Mouse (Mus musculus) granulocyte monocyte progenitor cell, adult 5-6 weeks (primary cell): ENCODE data around the gene Eva1c. TPM values are rescaled to one million over a fixed set of nuclear protein-coding genes. Genes with fewer than 3 reads are reported as not detected.

Experiments used
- ATAC-seq: replicated peaks from 2 replicates; pipeline ENCODE4 v1.8.0; 2016; ENCODE audit warnings: mild to moderate bottlenecking, moderate TSS enrichment, inconsistent platforms; ENCODE audit not compliant: poor library complexity, severe bottlenecking
- total RNA-seq, 2 experiments: library from RNA; stranded (forward) in 1 of 2; stranded (reverse) in 1 of 2; fragments of 200-712, 200-1000 nt in 1 of 2; fragments of >200 nt in 1 of 2; fragmentation: Nextera tagmentation in 1 of 2; gene quantifications; 2 replicates each; pipeline ENCODE4 v1.2.3; 2014 to 2017

Gene Eva1c
- total RNA-seq, 2 experiments from 2014 or later: not detected

DNA sequence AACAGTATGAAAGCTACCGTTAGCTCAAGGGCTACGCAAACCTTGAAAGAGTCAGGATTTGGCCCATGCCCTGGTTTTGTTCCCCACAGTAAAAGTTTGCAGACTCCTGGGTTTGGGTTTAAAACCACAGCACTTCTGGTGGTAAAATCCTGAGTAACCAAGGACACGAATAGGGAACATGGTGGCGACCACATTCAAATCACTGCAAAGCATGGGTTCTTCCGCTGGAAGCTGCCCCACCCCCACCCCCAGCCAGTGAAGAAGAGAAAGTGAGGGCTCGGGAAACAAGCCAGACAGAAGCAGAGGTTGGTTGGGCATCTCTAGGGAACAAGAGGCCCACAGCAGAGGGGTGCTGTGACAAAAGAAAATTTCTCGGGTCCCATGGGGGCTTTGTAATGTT is 80.7 kb downstream of the Eva1c start:
- ATAC-seq: no peak

DNA sequence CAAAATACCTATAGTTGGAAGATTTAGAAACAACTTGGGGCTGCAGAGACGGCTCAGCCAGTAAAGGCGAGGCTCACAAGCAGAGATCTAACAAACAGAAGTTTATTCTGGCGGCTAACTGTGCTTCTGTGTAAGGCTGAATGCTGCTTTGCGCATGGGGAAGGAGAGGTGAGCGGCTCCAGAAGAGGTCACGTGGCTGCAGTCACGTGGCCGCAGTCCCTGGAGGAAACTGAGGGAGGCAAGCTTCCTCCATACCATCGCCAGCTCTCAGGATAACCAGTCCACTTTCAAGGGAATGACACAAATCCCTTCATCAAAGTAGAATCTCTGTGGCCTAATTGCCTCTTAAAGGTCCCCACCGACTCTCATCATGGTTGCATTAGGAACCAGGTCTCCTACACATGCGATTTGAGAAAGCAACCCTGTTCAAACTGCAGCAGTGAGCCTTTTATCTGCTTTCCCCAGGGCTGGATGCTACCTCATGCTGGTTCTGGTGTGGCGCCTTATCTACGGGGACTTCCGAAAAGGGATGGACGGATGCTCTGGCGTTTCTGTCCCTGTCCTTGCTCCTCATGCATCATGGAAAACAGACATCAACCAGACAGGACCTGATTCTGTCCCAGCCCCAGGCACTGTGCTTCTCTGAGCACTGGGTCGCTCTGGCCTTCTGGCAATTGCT is 84.5 kb downstream of the Eva1c start:
- no peak for ATAC-seq

DNA sequence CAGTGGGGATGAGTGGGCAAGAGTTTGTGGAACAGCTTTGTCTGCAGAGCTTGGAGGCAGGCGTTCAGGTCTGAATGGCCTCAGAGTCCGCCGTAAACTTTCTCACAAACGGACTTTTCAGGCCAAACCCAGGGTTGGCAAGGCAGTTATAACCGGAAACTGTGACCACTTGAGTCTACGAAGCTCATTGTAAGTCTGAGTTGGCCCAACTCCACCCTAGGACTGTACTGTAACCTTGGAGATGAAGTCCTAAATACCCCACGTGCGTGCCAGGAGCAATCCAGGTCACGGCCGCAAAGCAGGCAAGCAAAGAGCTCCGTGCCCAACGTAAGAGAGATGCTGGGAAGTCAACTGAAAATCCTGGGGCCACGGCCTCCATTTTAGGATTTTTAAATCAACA is 85.2 kb downstream of the Eva1c start:
- no peak for ATAC-seq

DNA sequence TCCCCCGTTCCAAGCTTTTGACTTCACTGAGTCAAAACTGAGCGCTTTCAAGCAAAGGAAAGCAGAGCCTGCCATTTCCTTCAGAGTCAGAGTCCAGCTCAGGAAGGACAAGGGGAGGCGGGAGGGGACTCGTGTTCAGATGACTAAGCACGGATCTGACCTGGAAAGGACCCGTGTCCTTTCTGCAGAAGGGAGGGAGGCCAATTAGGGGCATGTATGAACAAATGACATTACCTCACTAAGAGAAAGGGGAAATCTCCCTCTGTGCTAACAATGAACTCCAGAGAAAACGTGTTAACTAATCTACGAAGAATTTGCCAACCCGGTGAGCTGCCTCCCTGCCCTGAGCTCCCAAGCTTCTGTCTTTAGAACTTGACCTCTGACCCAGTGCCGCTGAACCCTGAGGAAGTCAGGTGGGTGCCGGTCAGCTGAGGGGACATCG is 89.5 kb downstream of the Eva1c start:
- peak; percentile 71 for ATAC-seq

DNA sequence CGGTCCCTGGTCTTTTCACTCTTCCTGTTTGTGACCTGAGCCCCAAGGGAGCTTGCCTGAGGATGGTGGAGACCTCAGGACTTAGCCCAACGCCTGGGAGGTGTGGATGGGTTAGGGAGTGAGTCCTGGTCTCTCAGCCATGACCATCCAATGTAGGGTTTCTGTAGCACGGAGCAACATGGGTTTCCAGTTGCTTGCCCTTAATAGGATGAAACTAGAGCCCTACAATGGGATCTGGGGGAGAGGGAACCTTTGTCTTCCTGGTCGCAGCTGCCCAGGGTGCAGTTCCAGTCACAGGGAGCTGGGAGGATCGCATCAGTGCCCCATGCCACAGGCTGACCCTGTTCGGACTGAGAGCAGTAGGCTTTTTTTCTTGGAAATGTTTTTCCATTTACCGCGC is 90.6 kb downstream of the Eva1c start:
- ATAC-seq: no peak

DNA sequence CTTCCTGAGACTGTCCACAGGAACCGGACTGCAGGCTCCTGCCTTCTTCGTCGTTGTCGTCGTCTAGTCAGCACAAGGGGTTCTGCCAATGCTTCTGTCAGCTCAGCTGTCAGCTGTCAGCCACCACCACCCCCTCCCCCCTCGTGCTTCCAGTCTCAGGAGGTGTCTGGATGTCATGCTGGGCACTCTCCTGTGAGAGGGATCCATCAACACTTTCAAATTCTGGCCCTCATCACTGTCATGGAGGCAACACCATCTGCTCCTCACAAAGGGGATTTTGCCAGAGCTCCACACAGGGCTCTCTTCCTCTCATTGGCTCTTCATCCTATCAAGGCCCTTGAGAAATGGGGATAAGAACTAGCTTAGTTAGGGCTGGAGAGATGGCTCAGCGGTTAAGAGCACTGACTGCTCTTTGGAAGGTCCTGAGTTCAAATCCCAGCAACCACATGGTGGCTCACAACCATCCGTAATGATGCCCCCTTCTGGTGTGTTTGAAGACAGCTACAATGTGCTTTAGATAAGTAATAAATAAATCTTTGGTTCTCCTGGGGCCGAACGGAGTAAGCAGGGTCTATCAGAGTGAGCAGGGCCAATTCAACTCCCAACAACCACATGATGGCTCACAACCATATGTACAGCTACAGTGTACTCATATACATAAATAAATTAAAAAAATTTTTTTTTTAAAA is 95.1 kb downstream of the Eva1c start:
- ATAC-seq: no peak

DNA sequence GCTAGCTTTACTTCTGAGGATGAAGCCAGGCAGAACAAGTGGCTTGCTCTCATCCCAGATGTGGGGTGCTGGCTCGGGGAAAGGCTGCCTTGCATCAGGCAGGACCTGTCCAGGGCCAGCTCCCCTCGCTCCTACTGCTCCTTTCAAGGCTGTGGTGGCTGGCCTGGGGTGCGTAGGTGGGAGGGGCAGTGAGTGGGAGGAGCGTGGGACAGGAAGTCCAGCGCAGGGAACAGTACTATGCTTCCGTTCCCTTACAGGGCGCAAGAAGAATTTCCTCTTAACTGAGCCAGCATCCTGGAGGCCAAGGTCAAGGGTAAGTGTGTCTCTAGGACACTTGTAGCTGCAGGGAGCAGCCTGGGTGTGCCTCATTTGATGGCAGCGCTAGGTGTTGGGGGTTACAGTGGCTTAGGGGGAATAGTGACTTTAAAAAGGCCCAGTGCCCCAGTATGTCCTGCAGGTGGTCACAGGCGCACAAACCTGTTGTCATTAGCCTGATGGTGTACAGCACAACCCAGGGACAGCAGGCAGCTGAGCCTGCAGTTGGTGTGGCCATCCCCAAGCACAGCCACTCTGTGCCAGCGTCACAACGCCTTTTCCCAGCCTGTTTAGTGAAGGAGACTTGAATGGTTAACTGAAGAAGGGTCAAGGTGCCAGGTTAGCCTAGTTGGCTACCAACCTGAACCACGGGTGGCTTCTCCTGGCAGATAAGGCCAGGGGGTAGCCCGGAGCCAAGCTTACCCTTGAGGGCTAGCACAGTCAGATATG is 98.3 kb downstream of the Eva1c start:
- 0 out of 2 replicates have a peak, but pooled peaks have one; percentile 34 for ATAC-seq

DNA sequence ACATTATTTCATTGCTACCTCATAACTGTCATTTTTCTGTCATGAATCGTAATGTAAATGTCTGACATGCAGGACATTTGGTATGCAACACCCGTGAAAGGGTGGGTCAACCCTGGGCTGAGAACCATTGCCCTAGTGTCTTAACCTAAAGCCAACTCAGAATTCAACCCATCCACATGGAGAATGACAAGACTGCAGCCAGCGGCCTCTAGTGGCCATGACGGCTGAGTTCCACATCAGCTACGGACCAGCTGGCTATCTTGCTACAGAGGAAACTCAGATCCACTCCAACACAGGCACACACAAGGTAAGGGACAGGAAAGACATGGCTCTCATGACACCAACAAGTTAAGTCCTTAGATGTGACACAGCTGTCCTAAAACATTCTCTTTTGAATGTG is 98.9 kb downstream of the Eva1c start:
- ATAC-seq: peak; percentile 60

DNA sequence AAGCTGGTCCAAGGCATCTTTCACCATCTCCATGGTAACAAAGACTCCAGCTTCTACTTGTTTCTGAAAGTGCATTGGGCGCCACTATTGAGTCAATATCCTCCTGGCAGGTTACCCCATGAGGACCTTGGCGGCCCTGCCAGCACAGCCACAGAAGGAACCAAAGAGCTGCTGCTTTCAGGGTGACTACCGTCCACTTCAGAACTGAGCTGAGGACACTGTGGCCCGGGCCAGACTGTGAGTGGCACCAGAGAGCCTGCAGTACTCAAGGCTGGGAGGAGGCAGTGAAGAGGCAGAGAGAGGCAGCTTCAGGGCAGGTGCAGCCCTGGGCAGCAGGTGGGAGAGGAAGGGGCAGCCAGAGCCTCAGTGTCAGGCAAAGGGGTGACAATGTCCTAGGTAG is 100.9 kb downstream of the Eva1c start:
- no peak for ATAC-seq

DNA sequence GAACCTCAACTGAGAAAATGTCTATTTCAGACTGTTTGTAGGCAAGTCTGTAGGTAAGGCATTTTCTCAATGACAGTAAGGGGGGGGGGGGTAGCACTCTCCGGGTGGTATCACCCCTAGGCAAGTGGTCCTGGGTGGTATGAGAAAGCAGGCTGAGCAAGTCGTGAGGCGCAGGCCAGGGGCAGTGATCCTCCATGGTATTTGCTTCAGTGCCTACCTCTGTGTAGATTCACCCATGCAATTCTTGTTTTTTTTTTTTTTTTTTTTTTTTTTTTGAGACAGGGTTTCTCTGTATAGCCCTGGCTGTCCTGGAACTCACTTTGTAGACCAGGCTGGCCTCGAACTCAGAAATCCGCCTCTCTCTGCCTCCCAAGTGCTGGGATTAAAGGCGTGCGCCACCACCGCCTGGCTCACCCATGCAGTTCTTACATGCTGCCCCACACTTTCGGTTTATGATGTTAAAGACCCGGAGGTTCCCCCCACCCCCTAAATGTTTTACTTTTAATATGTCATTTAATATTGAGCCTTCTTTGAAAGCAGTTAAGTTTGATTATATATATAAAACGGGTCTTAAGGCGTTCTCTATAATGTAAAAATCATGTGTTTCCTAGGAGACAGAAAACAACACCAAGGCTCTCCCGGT is 107.1 kb downstream of the Eva1c start:
- ATAC-seq: no peak

DNA sequence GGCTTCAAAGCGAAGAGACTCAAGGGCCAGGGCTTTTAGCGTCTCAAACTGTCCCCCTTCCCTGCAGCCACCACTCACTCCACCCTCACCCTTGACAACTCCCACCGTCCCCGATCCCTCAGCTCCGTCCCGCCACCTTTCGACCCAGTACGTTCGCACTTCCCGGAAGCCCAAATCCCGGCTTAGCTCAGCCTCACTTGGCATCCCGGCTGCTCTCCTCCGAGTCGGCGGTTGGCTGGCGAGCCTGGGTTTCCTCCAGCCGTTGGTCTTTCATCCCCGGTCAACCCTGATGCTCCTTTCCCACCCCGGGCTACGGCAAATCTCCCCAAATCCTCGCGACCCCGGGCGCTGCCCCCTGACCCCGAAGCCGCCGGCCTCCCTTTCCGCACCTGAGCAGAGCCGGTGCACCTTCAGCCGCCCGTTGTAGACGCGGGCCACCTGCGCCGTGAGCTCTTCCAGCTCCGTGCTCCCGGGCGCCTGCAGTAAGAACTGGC is 107.7 kb downstream of the Eva1c start:
- ATAC-seq: peak; percentile 40

DNA sequence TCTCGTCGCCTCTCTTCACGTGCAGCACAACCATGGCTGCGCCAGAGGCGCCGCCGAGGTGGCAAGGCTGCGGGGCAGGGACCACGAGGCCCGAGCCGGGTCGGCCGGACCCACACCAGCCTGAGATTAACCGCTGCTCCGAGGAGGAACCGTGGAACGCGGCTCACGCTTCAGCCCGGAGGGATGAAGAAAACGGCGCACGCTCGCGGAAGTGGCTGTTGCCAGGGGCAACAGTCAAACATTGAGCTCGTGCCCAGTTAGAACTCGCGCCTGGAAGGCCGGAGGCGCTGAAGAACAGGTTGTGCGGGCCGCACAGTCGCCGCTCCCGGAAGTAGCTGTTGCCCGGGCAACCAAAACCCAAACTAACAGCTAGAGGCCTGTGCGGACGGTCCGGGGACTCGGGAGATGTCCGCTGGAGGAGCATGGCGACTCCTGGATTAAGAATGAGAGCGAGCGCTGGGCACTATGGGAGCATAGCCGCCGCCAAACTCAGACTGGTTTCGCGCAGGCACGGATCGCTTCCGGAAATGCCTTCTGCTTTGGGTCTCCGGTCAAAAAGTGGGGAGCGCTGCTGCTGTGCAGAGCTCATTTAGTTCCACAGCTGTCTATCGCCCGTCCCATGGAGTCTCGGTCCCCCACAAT is 108.3 kb downstream of the Eva1c start, which contains the start of gene Cfap298:
Cfap298 (minus strand) TSS at position 428 of the 642 bp plus-strand sequence.
- peak; percentile 94 for ATAC-seq

DNA sequence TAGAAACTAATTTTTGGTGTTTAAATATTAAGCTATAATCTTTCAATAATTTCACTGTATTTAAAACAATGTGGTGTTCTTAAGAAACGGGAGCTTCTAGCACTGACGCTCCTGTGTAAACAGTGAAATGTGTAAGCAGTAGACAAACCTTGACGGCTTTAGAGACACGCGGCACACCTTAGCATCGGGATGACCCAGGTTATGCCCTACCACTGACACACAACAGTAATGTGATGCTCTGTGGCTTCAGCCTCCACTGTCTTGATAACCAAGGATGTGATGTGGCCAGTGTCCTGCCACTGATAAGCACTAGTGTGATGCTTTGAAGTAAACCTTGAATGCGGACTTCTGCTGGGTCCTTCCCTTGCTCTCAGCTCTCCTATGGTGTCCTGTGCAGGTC is 114.7 kb downstream of the Eva1c start:
- no peak for ATAC-seq

DNA sequence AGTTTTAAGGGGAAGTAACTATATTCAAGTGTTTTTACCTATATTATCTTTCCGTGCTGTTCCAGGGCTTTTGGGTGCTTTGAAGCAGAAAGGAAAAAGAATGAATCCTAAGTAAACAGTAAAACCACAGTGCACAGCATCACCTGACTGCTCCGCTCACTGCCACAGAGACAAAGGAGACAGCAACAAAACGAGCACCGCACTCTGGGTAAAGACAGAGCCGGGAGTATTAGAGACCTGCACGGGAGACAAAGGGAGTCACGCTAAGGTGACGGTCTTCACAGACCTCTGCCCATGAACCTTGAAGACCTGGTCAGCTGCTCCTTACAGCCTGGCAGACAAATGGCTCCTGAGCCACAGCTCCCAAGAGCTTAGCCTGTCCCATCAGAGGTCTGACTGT is 120.5 kb downstream of the Eva1c start:
- ATAC-seq: no peak

DNA sequence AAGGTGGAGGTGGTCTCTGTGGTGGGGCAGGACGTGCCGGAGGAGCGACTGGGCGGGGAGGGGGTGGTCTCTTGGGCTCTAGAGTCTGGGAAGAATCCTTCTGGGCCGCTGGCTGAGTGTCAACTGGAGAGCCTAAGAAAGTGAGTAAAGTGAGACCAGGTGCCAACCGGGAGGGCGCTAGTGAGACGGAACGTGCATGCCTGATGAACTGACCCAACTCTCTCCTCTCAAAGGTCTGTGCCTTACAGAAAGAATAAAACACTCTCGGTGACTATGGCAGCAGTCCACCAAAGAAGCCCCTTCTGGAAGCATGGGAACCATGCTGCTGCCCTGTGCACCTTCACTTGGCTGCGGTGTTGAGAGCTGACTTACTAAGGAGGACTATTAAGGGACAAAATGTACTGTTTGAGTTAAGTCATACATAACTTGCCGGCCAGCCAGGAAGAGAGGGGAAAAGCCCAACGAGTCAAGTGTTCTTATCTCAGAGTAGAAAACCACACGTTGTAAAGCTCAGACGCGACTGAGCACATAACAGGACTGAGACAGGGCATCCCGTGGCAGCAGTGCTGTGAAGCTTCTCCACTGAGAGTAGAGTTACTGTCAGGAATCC is 123.9 kb downstream of the Eva1c start:
- no peak for ATAC-seq

DNA sequence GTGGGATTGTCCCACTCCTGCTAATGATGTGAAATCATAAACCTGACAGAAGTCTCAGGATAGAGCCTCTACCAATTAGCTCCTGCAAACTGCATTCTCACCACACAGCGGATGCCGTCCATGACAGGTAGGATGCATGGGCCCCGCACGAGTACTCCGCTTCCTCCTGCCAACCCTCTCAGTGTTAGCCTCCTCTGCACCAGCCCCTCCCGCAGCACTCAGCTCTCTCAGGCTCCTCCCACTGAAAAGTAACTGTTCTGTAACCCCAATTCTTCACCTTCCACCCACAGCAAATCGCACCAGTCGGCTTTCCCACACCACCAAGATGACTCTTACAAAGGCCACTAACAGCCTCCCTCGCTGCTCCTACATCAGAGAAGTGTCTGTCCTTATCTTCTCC is 126.6 kb downstream of the Eva1c start:
- no peak for ATAC-seq

DNA sequence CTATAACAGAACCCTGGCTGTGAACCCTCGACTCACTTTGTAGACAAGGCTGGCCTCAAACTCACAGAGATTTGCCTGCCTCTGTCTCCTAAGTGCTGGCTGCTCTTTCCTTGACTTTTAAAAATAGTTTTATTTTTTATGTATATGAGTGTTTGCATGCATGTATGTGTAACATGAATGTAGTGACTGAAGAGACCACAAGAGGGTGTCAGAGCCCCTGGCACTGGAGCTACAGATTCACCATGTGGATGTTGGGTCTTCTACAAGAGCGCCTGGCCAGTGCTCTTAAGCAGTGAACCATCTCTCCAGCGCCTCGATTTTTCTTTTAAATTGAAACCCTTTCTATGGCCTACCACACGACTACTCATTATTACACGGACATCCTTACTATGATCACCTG is 127.3 kb downstream of the Eva1c start:
- ATAC-seq: peak; percentile 53; the same call in 1 of the 2 replicates
